Mouse (Mus musculus): Measurements from ENCODE around the gene Fa2h.

Fa2h gene

DNA sequence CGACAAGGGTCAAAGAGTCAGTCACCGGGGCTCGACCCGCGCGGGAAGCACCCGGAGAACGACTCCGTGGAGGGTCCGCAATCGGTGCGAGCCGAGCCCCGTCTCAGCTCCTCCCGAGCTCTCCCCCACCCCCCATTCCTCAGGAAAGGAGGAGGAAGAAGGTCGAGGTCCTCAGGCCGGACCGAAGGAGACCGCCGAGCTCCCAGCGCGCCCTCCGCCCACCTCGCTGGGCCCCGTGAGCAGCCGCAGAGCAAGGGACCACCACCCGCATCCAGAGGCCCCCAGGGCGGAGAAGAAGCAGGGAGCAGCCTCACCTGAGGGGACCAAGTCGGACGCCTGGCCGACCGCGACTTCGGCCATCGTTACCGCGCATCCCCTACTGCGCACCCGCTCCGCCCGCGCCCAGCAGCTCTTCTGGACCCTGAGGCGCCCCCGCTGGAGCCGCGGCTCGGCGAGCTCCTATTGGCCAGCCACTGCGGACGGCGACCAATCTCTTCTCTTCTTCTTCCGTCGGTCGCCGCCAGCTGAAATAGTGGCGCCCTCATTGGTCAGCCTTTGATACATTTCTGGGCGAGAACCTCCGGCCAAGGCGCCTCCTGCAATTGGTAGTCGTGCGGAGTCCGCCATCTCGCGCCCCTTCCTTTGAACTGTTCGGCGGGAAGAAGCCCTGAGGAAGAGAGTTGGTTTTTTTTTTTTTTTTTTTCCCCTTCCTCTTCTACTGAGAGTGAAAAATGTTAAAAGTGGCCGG lies 93.6 kb downstream of the Fa2h start, which contains the start of gene Rfwd3:
Gene Rfwd3 (minus strand): TSS at position 402 of the 748 bp plus-strand sequence.
- peak; percentile 86 for DNase-seq (ENCODE audit: low read depth, low spot score)

GRCm38 (mm10) chr8:111299363-111299820 lies 94.2 kb downstream of the Fa2h start:
- no peak for DNase-seq (ENCODE audit: low read depth, low spot score)

DNA sequence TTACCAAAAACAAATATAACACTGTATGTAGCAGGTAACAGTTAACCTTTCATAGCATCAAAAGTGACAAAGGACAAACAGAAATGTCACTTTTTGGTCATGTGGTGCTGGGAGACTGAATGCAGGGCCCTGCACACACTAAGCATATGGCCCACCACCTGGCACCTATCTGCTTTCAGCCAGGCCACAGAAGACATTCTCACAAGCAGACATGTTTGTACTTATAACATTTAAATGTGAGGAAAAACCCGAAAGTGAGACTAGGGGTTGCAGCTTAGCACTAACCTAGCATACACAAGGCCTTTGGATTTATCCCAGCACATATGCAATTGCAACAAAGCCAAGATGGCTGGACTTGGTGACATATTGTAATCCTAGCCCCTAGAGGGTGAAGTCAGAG lies 95.6 kb downstream of the Fa2h start:
- no peak for DNase-seq (ENCODE audit: low read depth, low spot score)

All from retina, adult 2 months (tissue).